Mouse (Mus musculus) stomach, postnatal 0 days (tissue): ENCODE measurements at regions not wholly inside any gene's neighbourhood (a gene's known extent, or its start where the extent isn't known, plus 50 kb on each side); places are given as distances from the start of the nearest gene placed in this dataset.

Experiments
- CTCF ChIP-seq: IDR thresholded peaks from 2 replicates; pipeline ENCODE4 v1.5.1; 2016; ENCODE audit warnings: antibody characterized with exemption, low read depth, mild to moderate bottlenecking, moderate library complexity
- EP300 ChIP-seq: optimal IDR thresholded peaks from 2 replicates; pipeline ENCODE3; 2016; ENCODE audit warnings: antibody characterized with exemption

DNA sequence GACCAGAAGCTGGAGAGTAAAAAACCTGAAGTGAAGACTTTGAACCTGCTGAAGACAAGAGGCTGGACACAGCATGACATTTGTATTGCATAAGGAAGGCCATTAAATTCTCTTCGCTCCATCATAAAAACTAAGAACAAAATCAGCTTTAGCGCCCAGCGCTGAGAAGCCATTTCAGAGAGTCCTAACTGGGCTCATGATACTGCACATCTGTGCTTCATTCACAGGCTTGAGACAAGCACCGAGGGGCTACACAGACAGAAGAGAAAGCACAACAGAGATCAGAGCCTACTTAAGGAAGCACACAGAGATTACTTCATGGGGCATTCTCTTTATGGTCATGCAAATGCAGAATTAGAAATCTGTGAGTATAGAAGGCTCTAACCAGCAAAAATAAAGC is 338.2 kb upstream of the G2e3 start:
- no peak for TF ChIP-seq CTCF
- no peak for TF ChIP-seq EP300
